Mouse (Mus musculus): Measurements from ENCODE around the gene Atl1.

Gene Atl1

DNA sequence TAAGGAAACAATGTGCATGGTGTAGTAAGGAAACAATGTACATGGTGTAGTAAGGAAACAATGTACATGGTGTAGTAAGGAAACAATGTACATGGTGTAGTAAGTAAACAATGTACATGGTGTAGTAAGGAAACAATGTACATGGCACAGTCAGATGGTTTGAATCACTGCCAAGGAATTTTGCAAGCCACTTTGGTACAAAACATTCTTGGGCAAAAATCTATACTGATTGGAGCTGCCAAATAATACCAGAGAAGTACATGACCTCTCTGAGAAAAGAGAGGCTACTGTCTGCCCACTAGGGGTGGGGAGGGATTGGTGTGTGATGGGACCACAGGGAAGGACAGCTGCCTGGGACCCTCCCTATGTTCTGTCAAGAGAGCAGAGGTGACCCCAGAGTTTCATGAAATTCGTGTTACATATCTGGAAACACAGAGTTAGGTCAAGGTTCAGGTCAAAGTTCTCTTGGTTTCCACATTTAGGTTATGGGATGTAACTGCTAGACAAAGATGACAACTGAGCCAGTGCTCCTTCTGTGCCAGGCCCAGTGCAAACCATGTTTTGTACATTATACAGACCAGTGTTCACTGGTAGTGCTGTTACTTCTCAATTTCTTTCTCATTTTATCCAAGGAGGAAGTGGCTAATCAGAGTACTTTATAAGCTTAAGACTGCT lies 49.4 kb downstream of the Atl1 start:
- DNase-seq (ENCODE audit: low spot score in 2 of 2): no peak

DNA sequence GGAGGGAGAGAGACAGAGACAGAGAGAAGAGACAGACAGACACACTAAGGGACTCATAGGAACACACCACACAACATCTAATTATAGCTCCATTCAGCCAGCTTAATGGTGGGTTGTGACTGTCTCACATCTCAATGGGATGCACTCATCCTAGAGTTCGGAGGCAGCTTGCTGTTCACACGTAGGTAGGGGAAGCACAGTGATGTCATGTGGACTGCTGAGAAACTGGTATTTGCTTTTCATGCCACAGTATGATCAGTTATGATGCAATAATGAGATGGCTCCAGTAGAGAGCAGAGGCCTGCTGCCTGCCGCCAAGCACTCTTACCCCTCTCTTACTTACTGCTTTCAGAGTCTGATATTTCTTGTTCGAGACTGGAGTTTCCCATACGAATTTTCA lies 53.4 kb downstream of the Atl1 start:
- no peak for DNase-seq (ENCODE audit: low spot score in 2 of 2)

DNA sequence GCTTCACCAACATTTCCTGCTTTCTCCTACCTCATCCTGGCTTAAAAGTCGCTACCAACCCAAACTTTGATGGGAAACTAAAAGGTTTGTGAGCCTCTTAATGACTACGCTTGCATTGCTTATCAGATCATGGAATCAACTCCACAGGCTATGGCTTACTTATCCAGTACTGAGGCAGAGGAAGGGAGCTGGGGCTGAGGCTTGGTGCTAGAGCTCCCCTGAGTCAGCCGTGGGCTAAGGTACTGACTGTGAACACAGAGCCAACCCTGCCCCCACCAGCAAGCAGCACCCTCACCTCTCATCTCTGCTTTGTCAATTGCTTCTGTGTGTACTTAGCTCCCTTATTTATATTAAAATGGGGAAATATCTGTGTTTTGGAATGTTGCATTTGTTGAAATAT lies 55.1 kb downstream of the Atl1 start:
- no peak for DNase-seq (ENCODE audit: low spot score in 2 of 2)

DNA sequence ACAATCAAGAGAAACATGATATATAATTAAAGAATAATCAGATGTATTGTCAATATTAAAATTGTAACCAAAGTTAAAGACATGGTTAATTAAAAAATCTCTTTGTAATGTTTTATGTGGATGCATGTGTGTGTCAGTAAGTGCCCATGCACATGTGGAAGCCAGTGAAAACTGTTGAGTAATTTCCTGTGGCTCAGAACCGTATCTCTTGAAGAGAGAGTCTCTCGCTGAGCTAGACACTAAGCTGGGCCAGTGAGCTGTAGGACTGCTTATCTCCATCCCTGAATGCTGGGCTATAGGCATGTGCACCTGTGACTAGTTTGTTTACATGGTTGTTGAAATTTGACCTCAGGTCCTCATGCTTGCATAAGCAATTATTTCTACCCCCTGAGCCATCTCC lies 65.0 kb downstream of the Atl1 start:
- DNase-seq (ENCODE audit: low spot score in 2 of 2): no peak

DNA sequence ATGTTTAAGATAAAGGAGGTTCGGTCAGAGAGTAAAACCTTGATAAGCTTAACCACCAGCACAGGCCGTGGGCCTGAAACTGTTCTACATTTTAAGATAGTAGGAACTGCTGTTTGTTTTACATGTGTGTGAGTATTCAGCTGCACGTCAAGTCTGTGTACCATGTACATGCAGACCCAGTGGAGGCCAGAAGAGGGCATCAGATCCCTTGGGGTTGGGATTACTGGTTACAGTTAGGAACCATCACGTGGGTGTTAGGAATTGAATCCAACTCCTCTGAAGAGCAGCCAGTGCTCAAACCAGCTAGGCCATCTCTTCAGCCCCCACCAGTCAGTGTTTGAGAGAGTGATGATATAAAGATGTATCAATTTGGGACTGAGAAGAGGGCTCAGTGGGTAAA lies 70.1 kb downstream of the Atl1 start:
- peak; percentile 49 to 76 for DNase-seq (ENCODE audit: low spot score in 2 of 2)

DNA sequence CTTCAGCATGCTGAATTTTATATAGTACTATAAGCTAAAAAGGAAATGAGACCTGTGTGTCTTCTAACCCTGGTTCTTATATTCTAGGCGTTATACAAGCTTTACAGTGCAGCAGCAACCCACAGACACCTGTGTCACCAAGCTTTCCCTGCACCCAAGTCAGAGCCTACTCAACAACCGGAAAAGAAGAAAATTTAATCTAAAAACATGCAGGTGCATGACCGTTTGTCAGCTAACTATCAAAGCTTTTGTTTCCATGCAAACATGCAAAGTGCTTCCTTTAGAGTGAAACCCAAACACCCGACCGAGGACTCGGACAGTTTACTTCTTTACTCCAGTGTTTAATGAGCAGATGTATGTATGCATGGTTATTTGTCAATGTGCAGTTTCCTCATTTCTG lies 70.7 kb downstream of the Atl1 start:
- no peak for DNase-seq (ENCODE audit: low spot score in 2 of 2)

DNA sequence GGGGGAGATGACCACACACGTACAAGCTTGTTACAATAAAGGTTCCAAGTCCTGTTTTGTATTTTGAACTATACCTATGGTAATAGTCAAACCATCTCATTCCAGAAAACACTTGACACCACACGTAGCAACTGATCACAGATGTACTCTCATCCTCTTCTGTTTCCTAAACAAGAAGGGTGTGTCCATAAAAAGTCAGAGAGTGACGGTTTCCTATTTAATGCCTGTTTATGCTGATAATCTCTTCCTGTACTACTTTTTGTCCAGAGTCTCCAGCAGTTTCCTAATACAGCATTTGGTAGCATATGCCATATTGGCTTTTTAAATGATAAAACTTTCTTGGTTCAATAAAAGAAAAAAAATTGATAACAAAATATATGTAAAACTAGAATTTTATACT lies 73.2 kb downstream of the Atl1 start:
- DNase-seq (ENCODE audit: low spot score in 2 of 2): no peak

DNA sequence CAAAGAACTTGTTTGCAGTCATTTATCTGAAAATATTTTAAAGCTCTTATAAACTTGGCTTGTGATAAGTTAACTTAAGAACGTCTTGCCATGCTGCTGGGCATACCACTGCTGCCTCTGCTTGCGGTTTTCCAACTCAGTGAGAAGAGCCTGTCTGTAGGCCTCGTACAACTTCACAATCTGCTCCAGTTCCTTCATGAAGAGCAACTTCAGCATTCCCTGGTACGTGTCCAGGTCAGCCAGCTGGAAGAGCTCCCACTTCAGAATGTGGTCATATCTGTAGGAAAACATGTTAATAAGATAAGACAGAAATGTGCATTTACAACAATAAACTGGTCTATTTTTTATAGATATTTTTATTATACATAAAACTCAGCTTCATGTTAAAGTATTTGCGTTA lies 73.7 kb downstream of the Atl1 start:
- no peak for DNase-seq (ENCODE audit: low spot score in 2 of 2)

DNA sequence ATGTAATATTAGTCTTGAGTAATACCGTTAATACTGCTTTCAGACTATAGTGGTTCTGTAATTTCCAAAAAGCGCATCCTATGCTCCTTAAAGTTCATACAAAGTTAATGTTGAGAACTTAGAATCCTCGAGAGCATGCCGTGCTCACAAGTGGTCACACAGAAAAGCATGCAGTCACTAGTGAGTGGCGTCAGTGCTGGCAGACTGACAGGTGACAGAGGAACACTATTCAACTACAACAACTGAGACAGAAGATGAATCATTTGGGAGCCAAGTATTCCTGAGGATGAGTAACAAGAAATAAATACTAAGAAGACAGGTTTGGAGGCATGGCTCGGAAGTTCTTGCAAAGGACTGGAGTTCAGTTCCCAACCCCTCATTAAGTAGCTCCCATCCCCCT lies 74.7 kb downstream of the Atl1 start:
- DNase-seq (ENCODE audit: low spot score in 2 of 2): no peak

DNA sequence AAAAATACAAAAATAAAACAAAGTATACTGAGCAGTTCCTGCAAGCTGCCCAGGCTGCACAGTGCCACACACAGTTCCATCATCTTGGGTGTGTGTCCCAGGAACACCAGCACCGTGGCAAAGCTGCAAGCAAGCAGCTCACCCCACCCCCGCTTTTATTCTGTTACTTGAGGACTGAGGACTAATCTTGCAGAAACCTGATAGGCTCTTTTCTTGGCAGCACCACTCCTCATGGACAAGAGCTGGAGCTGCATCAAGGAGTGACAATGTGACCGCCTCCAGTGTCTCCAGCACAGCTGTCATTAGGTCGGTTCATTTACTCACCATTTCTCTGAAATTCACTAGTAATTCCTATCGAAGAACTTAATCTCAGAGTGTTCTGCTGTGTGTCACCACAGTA lies 75.7 kb downstream of the Atl1 start:
- no peak for DNase-seq (ENCODE audit: low spot score in 2 of 2)

DNA sequence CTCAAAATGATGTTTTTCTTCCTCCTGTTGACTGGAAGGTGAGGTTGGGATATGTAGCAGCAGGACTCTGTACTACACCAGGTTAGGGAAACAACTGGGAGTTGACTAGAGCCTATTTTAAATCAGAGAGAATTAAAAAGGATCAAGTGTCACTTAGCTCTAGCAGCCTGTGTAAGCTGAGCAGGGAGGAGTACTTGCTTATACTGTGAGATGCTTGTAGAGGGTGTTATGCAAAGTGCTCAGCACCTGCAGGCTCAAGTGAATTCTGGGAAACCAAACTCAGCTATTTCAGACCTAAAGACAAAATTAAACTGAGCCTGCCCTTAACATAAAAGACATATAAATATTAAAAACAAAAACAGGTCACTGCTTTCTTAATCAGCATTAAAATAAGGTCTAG lies 81.3 kb downstream of the Atl1 start:
- no peak for DNase-seq (ENCODE audit: low spot score in 2 of 2)

DNA sequence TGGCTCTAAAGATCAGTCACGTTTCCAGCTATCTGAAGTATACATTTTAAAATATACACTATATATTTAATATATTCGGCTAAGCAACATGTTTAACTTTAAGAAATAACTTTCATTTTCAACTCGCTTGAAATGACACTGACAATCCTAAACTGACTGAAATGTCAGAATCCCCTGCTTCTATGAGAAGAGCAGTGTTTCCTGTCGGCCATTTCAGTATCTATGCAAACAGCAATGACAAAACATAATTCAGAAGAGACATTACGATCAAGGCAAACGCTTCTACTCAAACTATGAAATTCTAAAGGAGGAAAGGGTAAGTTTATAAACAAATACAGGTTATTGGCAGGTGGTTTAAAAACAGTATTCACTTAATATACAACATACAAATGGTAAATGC lies 84.3 kb downstream of the Atl1 start:
- no peak for DNase-seq (ENCODE audit: low spot score in 2 of 2)

DNA sequence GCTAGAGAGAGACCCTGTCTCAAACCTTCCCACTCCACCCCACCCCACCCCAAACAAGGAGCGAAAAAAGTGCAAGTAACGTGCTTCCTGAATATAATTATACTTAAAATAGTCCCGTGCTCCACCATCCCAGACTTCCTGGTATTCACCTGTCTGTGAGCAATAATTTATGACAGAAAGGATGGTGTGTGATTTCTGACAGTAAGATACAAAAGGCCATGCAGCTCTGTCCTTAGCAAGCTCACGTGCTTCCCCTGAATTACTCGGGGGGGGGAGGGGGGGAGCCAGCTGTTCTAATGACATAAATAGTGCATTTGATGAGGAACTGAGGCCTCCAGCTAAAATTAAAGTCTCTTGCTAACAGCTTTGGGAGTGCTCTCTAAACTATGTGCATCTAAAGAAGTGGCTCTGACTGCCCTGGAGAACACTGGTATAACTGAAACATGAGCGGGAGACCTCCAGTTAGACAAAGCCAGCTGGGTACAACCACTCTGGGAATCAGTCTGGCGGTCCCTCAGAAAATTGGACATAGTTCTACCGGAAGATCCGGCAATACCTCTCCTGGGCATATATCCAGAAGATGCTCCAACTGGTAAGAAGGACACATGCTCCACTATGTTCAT lies 85.1 kb downstream of the Atl1 start:
- DNase-seq (ENCODE audit: low spot score in 2 of 2): no peak

DNA sequence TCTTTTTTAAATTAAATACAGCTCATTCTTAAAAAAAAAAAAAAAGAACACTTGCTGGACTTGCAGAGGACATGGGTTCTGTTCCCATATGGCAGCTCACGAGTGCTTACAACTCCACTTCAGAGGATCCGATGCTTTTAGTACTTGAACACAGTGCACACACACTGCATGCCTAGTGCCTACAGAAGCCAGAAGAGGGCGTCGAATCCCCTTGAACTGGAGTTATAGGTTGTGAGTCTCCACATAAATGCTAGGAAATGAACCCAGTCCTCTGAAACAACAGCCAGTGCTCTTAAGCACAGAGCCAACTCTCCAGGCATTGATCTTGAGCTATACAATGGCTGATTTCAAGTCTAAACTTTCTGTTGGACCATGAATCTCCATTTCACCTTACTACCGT lies 90.5 kb downstream of the Atl1 start:
- peak in 1 of 2 experiments; percentile 49 for DNase-seq (ENCODE audit: low spot score in 2 of 2)

DNA sequence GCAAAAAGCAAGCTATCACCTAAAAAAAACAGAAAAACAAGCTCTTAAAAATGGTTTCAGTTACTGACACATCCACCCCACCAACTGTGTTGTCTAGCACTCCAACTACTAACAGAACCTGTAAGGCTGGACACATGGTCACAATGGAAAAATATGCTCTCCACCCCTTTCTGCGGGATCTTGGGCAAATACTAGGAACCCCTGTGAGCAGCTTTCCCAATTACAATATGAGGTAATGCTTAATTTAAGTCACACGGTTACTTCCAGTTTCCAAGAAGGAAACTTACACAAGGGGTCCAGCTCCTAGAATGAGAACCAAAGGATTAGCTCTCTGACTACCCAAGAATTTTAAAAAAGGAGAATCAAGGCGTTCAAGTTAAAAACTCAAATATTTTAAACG lies 93.1 kb downstream of the Atl1 start:
- DNase-seq (ENCODE audit: low spot score in 2 of 2): no peak

DNA sequence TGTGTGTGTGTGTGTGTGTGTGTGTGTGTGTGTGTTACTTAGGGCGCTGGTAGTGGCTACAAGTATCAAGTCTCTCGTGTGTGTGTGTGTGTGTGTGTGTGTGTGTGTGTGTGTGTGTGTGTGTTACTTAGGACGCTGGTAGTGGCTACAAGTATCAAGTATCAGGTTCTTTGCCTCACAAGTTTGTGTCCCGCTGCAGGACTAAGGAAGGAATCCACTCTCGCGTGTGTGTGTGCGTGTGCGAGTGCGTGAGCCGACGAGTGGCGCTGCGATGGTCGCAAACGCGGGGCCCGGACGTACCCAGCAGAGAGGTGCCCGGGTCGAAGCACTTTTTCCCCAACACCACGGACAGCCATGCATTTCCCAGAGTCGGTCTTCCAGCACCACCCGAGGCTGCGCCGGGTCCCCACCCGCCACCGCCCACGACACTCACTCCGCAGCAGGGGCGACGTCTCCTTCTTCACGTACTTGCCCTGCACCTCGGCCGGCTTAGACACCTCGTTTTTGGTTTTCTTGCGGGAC lies 93.9 kb downstream of the Atl1 start:
- DNase-seq (ENCODE audit: low spot score in 2 of 2): peak in 1 of 2 experiments; percentile 64

DNA sequence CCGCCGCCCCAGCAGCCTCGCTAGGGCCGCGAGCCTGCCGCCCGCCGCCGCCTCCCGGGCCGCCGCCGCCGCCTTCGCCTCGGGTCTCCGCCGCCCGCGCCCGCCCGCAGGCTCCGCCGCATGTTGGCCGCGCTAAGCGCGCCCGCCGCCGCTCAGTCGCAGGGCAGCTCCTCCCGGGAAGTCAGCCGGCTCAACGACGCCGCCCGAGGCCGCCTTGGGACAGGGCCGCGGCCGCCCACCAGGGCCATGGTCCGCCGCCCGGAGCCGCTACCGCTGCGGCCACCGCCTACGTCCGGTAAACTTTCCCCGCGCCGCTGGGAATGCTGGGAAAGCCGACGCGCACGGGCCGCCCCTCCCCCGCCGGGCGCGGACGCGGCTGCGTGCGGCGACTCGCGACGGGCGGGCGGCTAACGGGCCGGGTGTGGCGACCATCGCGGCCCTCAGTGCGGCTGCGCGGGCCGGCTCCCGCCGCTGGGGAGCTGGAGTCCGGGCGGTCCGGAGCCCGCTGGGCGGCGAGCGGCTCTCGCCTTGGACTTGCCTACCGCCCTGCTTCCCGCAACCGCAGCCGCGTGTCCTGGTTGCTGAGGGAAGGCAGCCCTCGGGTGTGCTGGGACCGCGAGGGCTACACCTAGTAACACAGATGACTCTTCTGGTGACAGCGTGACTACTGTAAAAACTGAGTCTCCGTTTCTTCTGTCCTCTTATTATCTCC lies 94.5 kb downstream of the Atl1 start, which contains the start of gene Sav1:
Sav1 (minus strand) TSS at position 217 of the 712 bp plus-strand sequence.
- peak; percentile 89 to 93 for DNase-seq (ENCODE audit: low spot score in 2 of 2)

DNA sequence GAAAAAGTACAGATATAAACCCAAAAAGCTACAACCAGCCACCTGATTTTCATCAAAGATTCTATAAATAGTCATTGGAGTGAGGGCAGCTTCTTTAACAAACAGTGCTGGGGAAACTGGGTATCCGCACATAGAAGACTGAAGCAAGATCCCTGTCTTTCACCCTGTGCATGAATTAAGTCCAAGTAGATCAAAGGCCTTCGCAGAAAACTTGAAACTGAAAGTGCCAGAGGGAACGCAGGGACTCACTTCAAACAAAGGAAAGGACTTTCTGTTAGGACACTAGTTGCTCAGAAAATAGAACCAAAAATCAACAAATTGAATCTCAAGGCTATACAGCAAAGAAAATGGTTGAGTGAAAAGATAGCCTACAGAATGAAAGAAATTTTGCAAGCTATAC lies 103.0 kb downstream of the Atl1 start:
- no peak for DNase-seq (ENCODE audit: low spot score in 2 of 2)

DNA sequence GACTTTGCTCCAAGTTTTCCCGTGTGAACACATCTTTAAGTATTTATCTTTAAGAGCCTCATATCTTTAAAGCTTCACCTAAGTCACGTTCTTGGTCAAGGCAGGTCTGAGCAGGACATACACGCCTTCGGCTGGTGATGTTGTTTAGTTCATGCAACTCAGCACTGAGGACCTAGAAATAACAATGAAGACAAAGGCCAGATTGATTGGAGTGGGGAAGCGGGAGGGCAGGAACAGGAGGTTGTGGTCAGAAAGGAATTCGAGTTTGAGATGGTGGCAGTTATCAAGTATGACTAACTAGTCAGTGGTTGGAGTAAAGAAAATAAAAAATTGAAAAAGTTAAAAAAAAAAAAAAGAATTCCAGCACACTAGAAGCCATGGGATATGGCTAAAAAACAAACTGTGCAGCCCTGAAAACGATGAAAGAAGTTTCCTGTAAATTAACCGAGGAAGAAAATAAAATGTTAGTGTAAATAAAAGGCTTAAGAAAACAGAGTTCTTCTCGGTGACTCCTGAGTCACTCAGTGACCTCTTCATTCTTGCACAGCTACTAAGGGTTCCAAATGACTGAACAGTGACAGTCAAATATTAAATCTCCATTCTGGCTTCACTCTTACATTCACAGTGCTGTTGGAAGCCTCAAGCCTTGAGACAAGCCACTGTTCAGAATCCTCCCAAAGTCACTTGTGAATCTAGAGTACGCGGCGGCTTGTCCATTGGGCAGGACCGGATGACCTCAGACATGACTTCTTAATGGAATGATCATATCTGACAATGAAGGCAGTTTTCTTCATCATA lies 106.0 kb downstream of the Atl1 start:
- no peak for DNase-seq (ENCODE audit: low spot score in 2 of 2)

DNA sequence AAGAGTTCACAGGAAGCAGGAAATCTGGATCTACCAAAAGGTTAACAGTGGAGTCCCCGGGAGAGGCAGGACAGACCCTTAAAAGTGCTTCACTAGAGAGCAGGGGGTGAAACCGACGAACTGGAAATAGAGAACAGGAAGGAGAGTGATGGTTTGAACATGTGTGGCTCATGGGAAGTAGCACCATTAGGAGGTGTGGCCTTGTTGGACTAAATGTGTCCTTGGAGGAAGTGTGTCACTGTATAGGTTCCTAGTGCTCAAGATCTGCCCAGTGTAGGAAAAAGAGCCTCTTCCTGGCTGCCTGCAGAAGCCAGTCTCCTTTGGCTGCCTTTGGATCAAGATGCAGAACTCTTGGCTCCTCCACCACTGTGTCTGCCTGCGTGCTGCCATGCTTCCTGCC lies 112.7 kb downstream of the Atl1 start:
- no peak for DNase-seq (ENCODE audit: low spot score in 2 of 2)

DNA sequence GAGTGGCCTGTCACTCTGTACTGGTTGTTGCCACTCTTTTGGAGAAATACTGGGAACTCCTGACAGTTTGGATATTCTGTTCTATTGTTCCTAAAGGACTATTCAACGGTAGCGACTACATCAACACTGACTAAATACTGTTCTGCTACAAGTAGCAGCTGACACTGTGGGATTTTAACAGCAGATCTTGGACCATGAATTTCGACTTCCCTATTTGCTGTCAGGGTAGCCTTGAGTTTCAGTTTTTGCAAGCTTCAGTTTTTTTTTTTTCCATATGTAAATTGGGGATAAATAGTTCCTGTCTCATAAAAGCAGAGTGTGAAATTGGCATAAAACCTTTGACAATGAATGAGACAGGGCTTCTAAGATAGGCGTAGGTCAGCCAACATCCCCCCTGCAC lies 117.9 kb downstream of the Atl1 start:
- DNase-seq (ENCODE audit: low spot score in 2 of 2): no peak

DNA sequence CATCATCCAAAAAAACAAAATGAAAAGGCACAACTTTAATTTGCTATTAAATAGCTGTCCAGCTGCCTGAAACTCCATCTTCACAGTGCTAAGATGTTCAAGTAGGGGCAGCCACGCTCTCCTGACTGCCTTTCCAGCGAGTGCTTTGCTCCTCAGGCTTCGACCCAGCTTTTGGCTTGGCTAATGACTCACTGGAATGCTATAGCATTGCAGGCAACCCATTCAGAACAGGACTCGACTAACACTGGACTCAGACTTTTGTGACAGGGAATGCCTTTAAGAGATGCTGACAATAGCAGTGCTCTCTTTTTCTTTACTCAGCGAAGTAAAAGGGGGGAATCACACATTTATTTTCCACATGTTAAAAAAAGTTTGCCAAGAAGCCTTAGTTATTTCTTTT lies 119.3 kb downstream of the Atl1 start:
- DNase-seq (ENCODE audit: low spot score in 2 of 2): no peak
